Mouse (Mus musculus): ENCODE data around the gene Nap1l4. TPM values are rescaled to one million over a fixed set of nuclear protein-coding genes. Genes with fewer than 3 reads are reported as not detected.

The Nap1l4 gene
- polyA plus RNA-seq, 1 experiment from 2014 or later, result 185 TPM

DNA sequence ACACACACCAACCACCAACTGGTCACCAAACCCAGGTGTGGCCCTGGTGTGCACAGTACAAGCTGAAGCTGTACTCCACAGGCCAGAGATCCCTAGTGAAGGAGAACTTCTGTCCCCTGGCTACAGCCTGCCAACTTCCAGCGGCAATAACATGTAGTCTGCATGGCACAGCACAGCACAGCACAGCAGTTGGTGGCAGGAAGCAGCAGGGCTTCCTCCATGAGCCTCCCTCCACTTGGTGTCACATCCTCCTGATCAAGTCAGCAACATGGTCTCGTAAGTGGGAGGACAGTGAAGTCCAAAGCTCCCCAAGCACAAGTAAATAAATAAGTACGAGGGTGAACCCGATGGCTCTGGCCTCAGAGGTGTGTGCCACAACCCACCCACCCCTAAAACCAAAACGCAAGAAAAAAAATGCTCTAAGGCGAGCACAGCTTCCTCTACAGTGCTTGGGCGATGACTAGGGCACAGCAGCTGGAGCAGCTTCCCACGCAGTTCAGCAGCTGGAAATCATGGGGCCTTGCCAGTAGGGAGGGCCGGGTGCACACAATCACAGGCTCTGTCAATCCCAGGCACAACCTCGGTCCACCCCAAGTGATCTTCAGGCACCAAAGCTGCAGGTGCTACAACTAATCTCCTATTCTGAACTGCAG is 35.0 kb downstream of the Nap1l4 start:
- no peak for ATAC-seq (ENCODE audit: insufficient read depth, low FRiP score, low read depth)
- Histone ChIP-seq H3K27me3 (replicated peaks) (no peaks in the 10 kb centered on the region), H3K27ac (no peak overlapping the region), H3K36me3 (peaks cover 42% of the 10 kb centered on the region), H3K4me1 (no peaks in the 10 kb centered on the region), H3K9me3 (no peaks in the 10 kb centered on the region), H3K4me2 (no peak overlapping the region), H3K4me3 (replicated peaks) (no peak overlapping the region), H3K9ac (no peak overlapping the region)
- 85% methylated on average over 10 of the region's 10 CpGs for WGBS

DNA sequence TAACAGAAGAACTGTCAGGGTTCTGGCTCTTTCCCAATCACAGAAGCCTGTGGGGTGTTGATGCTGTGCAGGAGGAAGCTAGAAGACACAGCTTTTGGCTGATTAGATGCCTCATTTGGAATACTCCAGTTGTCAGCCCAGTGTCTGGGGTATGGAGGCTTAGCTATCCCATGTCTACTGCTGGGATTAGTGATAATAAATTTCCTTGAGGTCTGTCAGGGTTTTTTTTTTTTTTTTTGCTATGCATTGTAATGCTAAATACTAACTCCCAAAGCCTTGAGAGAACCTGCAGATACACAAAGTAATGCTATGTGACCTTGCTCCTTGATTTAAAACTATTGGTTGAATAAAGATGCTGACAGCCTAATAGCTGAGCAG is 37.6 kb downstream of the Nap1l4 start:
- no peaks in the 10 kb centered on the region for H3K4me1 ChIP-seq
- no peaks in the 10 kb centered on the region for H3K9me3 ChIP-seq
- no peaks in the 10 kb centered on the region for H3K27me3 ChIP-seq (replicated peaks)
- H3K36me3 ChIP-seq, result peaks cover 26% of the 10 kb centered on the region
- no peak overlapping the region for H3K27ac ChIP-seq
- no peak overlapping the region for H3K9ac ChIP-seq
- ATAC-seq (ENCODE audit: insufficient read depth, low FRiP score, low read depth), result no peak
- no peak overlapping the region for H3K4me3 ChIP-seq (replicated peaks)
- H3K4me2 ChIP-seq, result no peak overlapping the region

DNA sequence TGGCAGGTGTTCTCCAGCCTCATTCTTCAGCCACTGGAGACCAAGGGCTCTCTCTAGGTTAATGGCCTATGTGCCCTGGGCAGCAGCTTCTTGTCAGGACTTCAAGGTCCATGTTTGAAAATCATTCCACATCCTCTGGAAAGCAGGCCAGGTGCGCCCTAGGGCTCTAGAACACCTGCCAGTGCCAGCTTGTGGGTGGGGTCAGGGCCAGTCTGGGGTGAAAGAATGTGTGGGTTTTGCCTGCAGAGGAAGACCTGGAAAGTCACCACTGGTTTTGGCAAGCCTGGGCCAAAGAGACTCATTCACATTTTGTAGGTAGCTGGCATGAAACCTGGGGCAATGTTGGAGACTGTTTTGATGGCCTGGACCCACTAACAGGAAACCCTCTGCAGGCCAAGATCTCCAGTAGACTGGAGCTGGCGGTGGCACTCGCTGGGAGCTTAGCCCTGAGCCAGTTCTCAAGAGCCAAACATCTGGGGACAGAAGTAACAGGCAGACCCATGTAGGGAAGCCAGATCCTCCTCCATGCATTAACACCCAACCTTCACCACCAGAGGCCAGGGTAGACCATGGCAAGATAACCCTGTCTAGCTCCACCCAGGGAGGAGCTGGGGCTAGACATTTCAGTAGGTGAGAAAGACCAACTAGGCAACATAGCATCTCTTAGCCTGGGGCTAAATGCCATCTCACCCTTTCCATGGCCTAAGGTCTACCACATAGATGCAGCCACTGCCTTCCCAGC is 38.1 kb downstream of the Nap1l4 start:
- H3K36me3 ChIP-seq, result peaks cover 25% of the 10 kb centered on the region
- H3K4me1 ChIP-seq, result no peaks in the 10 kb centered on the region
- H3K9me3 ChIP-seq, result no peaks in the 10 kb centered on the region
- H3K4me2 ChIP-seq, result no peak overlapping the region
- WGBS, result 87% methylated on average over 3 of the region's 3 CpGs
- H3K27ac ChIP-seq, result no peak overlapping the region
- H3K4me3 ChIP-seq (replicated peaks), result no peak overlapping the region
- no peaks in the 10 kb centered on the region for H3K27me3 ChIP-seq (replicated peaks)
- ATAC-seq (ENCODE audit: insufficient read depth, low FRiP score, low read depth), result no peak
- no peak overlapping the region for H3K9ac ChIP-seq

DNA sequence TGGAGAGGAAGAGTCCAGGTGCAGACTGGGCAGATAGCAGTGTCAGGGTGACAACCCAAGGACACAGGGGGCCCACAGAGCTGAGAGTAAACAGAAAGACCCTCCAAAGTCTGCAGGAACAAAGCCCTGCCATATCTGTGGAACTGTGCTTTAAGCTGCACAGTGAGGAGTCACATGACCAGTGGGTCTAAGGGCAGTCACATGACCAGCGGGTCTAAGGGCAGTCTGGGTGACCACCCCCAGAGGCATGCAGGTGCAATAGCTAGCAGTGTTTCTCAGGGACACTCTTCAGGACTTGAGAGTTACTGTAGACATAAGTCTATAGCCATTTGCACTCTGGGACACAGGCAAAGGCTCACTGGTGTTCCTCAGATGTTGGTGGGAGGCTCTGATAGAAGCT is 39.3 kb downstream of the Nap1l4 start:
- H3K4me1 ChIP-seq, result no peaks in the 10 kb centered on the region
- WGBS, result 50% methylated on average over 1 of the region's 1 CpGs
- no peaks in the 10 kb centered on the region for H3K27me3 ChIP-seq (replicated peaks)
- ATAC-seq (ENCODE audit: insufficient read depth, low FRiP score, low read depth), result no peak
- H3K27ac ChIP-seq, result no peak overlapping the region
- no peak overlapping the region for H3K4me3 ChIP-seq (replicated peaks)
- peaks cover 13% of the 10 kb centered on the region for H3K36me3 ChIP-seq
- no peak overlapping the region for H3K4me2 ChIP-seq
- H3K9me3 ChIP-seq, result no peaks in the 10 kb centered on the region
- H3K9ac ChIP-seq, result no peak overlapping the region

DNA sequence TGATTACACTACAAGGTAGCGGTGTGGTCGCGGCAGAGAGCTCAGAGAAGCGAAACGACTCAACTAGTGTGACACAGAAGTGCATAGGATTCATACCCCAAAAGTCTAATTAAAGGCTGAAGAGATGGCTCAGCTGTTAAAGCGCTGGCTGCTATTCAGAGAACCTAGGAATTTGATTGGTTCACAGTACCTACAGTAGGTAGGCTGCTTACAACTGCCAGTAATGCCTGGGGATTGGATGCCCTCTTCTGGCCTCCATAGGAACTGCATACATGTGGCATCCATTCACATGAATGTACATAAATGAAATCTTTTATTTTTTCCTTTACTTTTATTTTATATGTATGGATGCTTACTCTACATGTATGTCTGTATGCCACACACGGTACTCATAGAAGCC is 42.2 kb downstream of the Nap1l4 start:
- H3K4me3 ChIP-seq (replicated peaks), result no peak overlapping the region
- 34% methylated on average over 7 of the region's 7 CpGs for WGBS
- H3K4me2 ChIP-seq, result no peak overlapping the region
- H3K27me3 ChIP-seq (replicated peaks), result 0 out of 2 replicates have a peak, but pooled peaks cover 19% of the 10 kb centered on the region
- H3K9ac ChIP-seq, result no peak overlapping the region
- no peaks in the 10 kb centered on the region for H3K36me3 ChIP-seq
- H3K27ac ChIP-seq, result no peak overlapping the region
- H3K4me1 ChIP-seq, result peaks cover 7% of the 10 kb centered on the region; the same call in 1 of the 2 replicates
- ATAC-seq (ENCODE audit: insufficient read depth, low FRiP score, low read depth), result no peak
- H3K9me3 ChIP-seq, result no peaks in the 10 kb centered on the region

DNA sequence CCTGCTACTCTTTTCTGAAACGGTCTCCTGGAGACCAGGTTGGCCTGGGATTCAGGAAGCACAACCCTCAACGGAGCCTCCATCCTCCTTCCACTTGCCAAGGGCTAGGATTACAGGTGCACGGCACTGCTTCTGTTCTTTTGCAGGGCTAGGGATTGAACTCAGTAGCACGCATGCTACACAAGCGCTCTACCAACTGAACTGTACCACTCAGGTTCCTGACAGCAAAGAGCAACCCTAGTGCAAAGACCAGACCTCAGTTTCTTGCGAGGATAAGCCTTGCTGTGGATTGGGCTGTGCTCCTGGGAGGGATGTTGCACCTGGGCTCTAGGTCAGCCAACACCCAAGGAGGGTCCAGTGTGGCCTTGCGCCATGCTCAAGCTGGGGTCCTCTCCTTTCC is 42.6 kb downstream of the Nap1l4 start:
- Histone ChIP-seq H3K27ac (no peak overlapping the region), H3K9me3 (no peaks in the 10 kb centered on the region), H3K36me3 (no peaks in the 10 kb centered on the region), H3K4me2 (no peak overlapping the region), H3K4me3 (replicated peaks) (no peak overlapping the region), H3K9ac (no peak overlapping the region), H3K27me3 (replicated peaks) (0 out of 2 replicates have a peak, but pooled peaks cover 21% of the 10 kb centered on the region), H3K4me1 (peaks cover 7% of the 10 kb centered on the region; the same call in 1 of the 2 replicates)
- WGBS, result 70% methylated on average over 7 of the region's 7 CpGs
- no peak for ATAC-seq (ENCODE audit: insufficient read depth, low FRiP score, low read depth)

DNA sequence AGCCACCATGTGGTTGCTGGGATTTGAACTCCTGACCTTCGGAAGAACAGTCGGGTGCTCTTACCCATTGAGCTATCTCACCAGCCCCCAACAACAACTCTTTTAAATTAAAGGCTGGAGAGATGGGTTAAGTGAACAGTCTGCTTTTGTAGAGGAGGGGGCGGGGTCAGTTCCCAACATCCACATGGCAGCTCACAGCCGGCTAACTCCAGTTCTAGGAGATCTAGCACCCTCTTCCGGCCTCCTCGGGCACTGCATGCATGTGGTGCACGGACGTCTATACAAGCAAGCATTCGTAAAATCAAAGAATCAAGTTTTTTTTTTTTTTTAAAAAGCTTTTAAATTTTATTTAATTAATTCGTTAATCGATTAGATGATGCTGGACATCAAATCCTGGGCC is 43.1 kb downstream of the Nap1l4 start:
- no peak overlapping the region for H3K4me2 ChIP-seq
- no peak overlapping the region for H3K27ac ChIP-seq
- no peak overlapping the region for H3K4me3 ChIP-seq (replicated peaks)
- ATAC-seq (ENCODE audit: insufficient read depth, low FRiP score, low read depth), result no peak
- H3K36me3 ChIP-seq, result no peaks in the 10 kb centered on the region
- peaks cover 7% of the 10 kb centered on the region; the same call in 1 of the 2 replicates for H3K4me1 ChIP-seq
- 26% methylated on average over 11 of the region's 11 CpGs for WGBS
- H3K9ac ChIP-seq, result no peak overlapping the region
- no peaks in the 10 kb centered on the region for H3K9me3 ChIP-seq
- H3K27me3 ChIP-seq (replicated peaks), result peaks cover 24% of the 10 kb centered on the region; the same call in 1 of the 2 replicates

DNA sequence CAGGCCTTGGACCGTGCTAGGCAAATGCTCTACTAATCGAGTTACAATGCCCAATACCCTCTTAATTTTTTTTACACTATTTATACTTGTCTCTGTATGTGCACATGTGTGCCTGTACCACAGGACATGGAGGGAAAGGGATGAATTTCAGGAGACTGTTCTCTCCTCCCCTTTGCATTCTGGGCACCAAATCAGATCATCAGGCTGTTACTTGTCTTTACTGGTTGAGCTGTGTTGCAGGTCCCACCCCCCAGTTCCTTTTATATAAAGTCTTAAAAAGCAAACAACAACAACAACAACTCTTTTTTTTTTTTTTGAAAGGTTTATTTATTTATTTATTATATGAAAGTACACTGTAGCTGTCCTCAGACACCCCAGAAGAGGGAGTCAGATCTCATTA is 43.5 kb downstream of the Nap1l4 start:
- H3K4me1 ChIP-seq, result peaks cover 7% of the 10 kb centered on the region; the same call in 1 of the 2 replicates
- WGBS, result 90% methylated on average over 2 of the region's 2 CpGs
- H3K27me3 ChIP-seq (replicated peaks), result peaks cover 28% of the 10 kb centered on the region
- no peak overlapping the region for H3K9ac ChIP-seq
- H3K9me3 ChIP-seq, result no peaks in the 10 kb centered on the region
- ATAC-seq (ENCODE audit: insufficient read depth, low FRiP score, low read depth), result no peak
- no peak overlapping the region for H3K27ac ChIP-seq
- no peaks in the 10 kb centered on the region for H3K36me3 ChIP-seq
- H3K4me3 ChIP-seq (replicated peaks), result no peak overlapping the region
- no peak overlapping the region for H3K4me2 ChIP-seq

DNA sequence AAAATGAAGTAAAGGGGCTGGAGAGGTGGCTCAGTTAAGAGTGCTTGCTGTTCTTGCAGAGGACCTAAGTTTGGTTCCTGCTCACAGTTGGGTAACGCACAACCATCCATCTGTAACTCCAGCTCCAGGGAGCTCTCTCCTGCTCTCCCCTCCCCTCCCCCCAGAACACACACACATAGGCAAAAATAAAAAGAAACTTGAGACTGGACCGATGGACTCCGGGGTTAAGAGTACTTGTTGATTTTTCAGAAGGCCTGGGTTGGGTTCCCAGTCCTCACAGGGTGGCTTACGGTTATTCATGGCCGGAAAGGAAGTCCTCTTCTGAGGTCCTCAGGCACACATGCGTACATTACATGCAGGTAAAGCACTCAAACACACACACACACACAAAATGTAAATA is 45.0 kb downstream of the Nap1l4 start:
- Histone ChIP-seq H3K4me1 (peaks cover 7% of the 10 kb centered on the region; the same call in 1 of the 2 replicates), H3K27ac (no peak overlapping the region), H3K27me3 (replicated peaks) (peaks cover 30% of the 10 kb centered on the region), H3K36me3 (no peaks in the 10 kb centered on the region), H3K4me3 (replicated peaks) (no peak overlapping the region), H3K9ac (no peak overlapping the region), H3K4me2 (no peak overlapping the region), H3K9me3 (no peaks in the 10 kb centered on the region)
- WGBS, result 79% methylated on average over 6 of the region's 6 CpGs
- no peak for ATAC-seq (ENCODE audit: insufficient read depth, low FRiP score, low read depth)

DNA sequence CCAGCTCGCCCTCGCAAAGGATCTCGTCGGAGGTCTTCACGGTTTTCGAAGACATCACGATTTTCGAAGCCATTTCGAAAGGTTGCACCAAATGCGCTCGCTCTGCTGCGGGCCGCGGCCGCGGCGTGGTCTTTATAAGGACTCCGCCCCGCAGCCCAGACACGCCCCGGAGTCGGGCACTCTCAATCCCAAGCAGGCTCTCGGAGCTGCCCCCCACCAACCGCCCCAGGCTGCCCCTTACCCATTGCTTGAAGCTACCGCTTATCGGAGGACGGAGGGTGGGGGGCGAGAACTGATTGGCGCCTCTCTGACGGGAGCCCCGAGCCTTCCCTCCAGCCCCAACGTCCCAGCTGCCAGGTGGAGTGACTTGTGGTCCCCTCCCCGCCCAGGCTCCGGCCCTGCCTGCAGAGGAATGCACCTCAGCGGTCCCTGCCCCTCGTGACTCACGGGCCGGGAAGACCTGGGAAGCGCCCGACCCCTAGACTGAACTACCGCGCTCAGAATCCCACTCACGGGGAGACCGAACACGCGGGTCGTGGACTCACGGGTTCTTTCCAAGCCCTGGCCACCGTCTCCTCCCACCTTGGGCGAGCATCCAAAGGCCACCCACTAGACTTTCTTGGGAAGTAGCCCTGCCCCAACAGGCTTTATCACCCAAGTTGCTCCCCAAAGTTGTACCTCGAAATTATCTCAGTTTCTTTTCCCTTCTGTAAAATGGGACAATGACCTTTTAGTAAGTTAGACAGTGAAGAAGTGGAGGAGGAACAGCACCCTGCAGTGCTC is 46.3 kb downstream of the Nap1l4 start, which contains the start of gene Phlda2:
TSS of gene Phlda2 (minus strand) at position 733 of the 783 bp plus-strand sequence.
- H3K4me2 ChIP-seq, result peak within 1 kb of the TSS; percentile 79
- peaks cover 30% of the 10 kb centered on the region for H3K27me3 ChIP-seq (replicated peaks)
- H3K36me3 ChIP-seq, result no peaks in the 10 kb centered on the region
- peak within 1 kb of the TSS; percentile 17; the same call in 1 of the 2 replicates for H3K9ac ChIP-seq
- peak; percentile 32; the same call in 1 of the 2 replicates for ATAC-seq (ENCODE audit: insufficient read depth, low FRiP score, low read depth)
- no peak within 1 kb of the TSS for H3K27ac ChIP-seq
- H3K9me3 ChIP-seq, result no peaks in the 10 kb centered on the region
- peak within 1 kb of the TSS; percentile 42 for H3K4me3 ChIP-seq (replicated peaks)
- WGBS, result 2% methylated on average over 51 of the region's 51 CpGs
- peaks cover 7% of the 10 kb centered on the region; the same call in 1 of the 2 replicates for H3K4me1 ChIP-seq

DNA sequence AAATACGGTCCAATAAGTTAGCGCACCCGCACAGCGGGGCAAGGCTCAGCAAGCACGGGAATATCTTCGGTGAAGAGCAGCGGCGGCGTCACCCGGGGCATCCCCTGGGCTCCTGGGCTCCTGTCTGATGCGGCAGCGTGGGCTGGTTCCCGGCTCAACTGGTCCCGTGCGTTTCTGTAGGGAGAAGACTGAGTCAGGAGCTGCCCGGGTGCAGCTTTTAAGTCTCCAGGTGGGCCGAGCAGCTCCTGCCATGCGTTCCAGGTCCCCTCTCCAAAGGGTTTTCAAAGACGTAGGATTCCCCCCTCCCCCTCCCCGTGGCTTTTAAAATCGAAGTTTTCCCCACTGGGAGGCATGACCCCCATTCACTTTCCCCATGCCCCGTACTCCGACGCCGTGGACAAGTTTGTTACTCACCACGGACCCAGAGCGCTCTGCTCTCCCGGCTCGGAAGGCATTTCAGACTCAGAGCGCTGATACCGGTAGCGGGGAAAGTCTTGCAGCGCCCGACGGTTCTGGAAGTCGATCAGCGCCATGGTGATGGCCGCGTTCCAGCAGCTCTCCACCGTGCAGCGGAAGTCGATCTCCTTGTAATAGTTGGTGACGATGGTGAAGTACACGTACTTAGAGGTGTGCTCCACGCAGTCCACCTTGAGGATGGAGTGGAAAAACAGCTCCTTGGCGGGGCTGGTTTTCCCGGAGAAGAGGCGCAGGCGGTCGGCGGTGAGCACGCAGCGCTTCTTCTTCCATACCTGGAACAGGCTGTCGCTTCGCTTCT is 47.1 kb downstream of the Nap1l4 start:
- Histone ChIP-seq H3K4me3 (replicated peaks) (peak overlapping the region; percentile 42), H3K4me1 (peaks cover 7% of the 10 kb centered on the region; the same call in 1 of the 2 replicates), H3K9ac (peak overlapping the region; percentile 17; the same call in 1 of the 2 replicates), H3K36me3 (no peaks in the 10 kb centered on the region), H3K9me3 (no peaks in the 10 kb centered on the region), H3K27ac (no peak overlapping the region), H3K27me3 (replicated peaks) (peaks cover 30% of the 10 kb centered on the region), H3K4me2 (peak overlapping the region; percentile 79)
- 3% methylated on average over 55 of the region's 55 CpGs for WGBS
- ATAC-seq (ENCODE audit: insufficient read depth, low FRiP score, low read depth), result no peak

Data from stomach, embryonic 15.5 days (tissue).